Mouse (Mus musculus) thymus, adult 2 months (tissue): ENCODE measurements around the gene Mbd5.

Source experiments
- CTCF ChIP-seq: fragments of 200-500 bp; IDR thresholded peaks from 2 replicates; pipeline ENCODE4 v1.5.1; 2012; ENCODE audit warnings: mild to moderate bottlenecking, control low read depth, low read length, moderate library complexity, borderline replicate concordance; ENCODE audit not compliant: control insufficient read depth, poor library complexity, insufficient read depth; ENCODE audit errors: extremely low read depth
- POLR2A ChIP-seq: fragments of 200-500 bp; IDR thresholded peaks from 2 replicates; pipeline ENCODE4 v1.6.1; 2012; ENCODE audit warnings: mild to moderate bottlenecking, low read length, control low read depth, moderate library complexity; ENCODE audit not compliant: control insufficient read depth, poor library complexity, insufficient read depth; ENCODE audit errors: extremely low read depth

DNA sequence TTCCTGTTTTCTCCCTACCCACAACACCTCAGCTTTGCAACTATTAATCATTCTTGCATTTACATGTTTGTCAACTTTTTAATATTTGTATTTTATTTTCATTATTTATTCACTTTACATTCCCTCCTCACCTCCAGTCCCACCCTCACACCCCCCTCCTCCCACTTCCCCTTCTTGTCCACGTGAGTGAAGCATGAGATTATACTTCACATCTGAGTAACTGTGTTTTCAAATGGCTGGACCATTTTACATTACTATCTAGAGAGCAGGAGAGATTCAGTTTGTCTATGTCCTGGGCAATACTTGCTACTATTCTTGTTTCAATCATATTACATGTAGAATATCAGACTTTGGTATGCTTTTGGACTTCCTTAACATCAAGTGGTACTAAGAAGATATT is 204.3 kb downstream of the Mbd5 start:
- no peak for TF ChIP-seq CTCF
- TF ChIP-seq POLR2A: no peak
